Mouse (Mus musculus): ENCODE results near the gene Hspbap1.

Hspbap1 gene

GRCm38 (mm10) chr16:35769878-35770657 lies at the start of gene Hspbap1:
Gene Hspbap1, plus strand, starts transcription at chr16:35770375.
- DNase-seq (ENCODE audit: extremely low spot score), result peak; percentile 88

- DNase-seq (ENCODE audit: extremely low spot score), result no peak
Observed at GRCm38 (mm10) chr16:35724561-35724960, 45.6 kb upstream of the Hspbap1 start.

- no peak for DNase-seq (ENCODE audit: extremely low spot score)
Observed at GRCm38 (mm10) chr16:35726601-35727000, 43.6 kb upstream of the Hspbap1 start.

GRCm38 (mm10) chr16:35729151-35729738 lies 40.9 kb upstream of the Hspbap1 start:
- DNase-seq (ENCODE audit: extremely low spot score), result no peak

- no peak for DNase-seq (ENCODE audit: extremely low spot score)
Observed at GRCm38 (mm10) chr16:35732096-35732495, 38.1 kb upstream of the Hspbap1 start.

- DNase-seq (ENCODE audit: extremely low spot score), result peak; percentile 72
Observed at GRCm38 (mm10) chr16:35734038-35734437, 36.1 kb upstream of the Hspbap1 start.

GRCm38 (mm10) chr16:35738096-35738767 lies 31.9 kb upstream of the Hspbap1 start:
- no peak for DNase-seq (ENCODE audit: extremely low spot score)

- no peak for DNase-seq (ENCODE audit: extremely low spot score)
Observed at GRCm38 (mm10) chr16:35739548-35739947, 30.6 kb upstream of the Hspbap1 start.

- no peak for DNase-seq (ENCODE audit: extremely low spot score)
Observed at GRCm38 (mm10) chr16:35740357-35740756, 29.8 kb upstream of the Hspbap1 start.

GRCm38 (mm10) chr16:35740943-35741342 lies 29.2 kb upstream of the Hspbap1 start:
- DNase-seq (ENCODE audit: extremely low spot score), result no peak

GRCm38 (mm10) chr16:35741621-35742020 lies 28.6 kb upstream of the Hspbap1 start:
- DNase-seq (ENCODE audit: extremely low spot score), result no peak

GRCm38 (mm10) chr16:35742251-35742937 lies 27.8 kb upstream of the Hspbap1 start:
- no peak for DNase-seq (ENCODE audit: extremely low spot score)

- no peak for DNase-seq (ENCODE audit: extremely low spot score)
Observed at GRCm38 (mm10) chr16:35747417-35748236, 22.5 kb upstream of the Hspbap1 start.

- DNase-seq (ENCODE audit: extremely low spot score), result no peak
Observed at GRCm38 (mm10) chr16:35748237-35748603, 22.0 kb upstream of the Hspbap1 start.

- no peak for DNase-seq (ENCODE audit: extremely low spot score)
Observed at GRCm38 (mm10) chr16:35749385-35749784, 20.8 kb upstream of the Hspbap1 start.

GRCm38 (mm10) chr16:35751841-35752240 lies 18.3 kb upstream of the Hspbap1 start:
- no peak for DNase-seq (ENCODE audit: extremely low spot score)

GRCm38 (mm10) chr16:35753926-35754325 lies 16.2 kb upstream of the Hspbap1 start:
- DNase-seq (ENCODE audit: extremely low spot score), result no peak

- DNase-seq (ENCODE audit: extremely low spot score), result no peak
Observed at GRCm38 (mm10) chr16:35755502-35756334, 14.5 kb upstream of the Hspbap1 start.

- DNase-seq (ENCODE audit: extremely low spot score), result no peak
Observed at GRCm38 (mm10) chr16:35756697-35757096, 13.5 kb upstream of the Hspbap1 start.

GRCm38 (mm10) chr16:35759401-35759800 lies 10.8 kb upstream of the Hspbap1 start:
- DNase-seq (ENCODE audit: extremely low spot score), result no peak

Data from embryo, embryonic 9.5 days (tissue).